Mouse (Mus musculus) bone marrow, adult 2 months (tissue): ENCODE data around the gene 2310009B15Rik.

Experiments used
- CTCF ChIP-seq: fragments of 200-500 bp; IDR thresholded peaks from 2 replicates; pipeline ENCODE4 v1.5.1; 2011; ENCODE audit warnings: low read length, control low read depth; ENCODE audit not compliant: control insufficient read depth, insufficient read depth
- POLR2A ChIP-seq: fragments of 200-500 bp; IDR thresholded peaks from 2 replicates; pipeline ENCODE4 v1.6.1; 2011; ENCODE audit warnings: low read depth, mild to moderate bottlenecking, control low read depth, low read length, borderline replicate concordance; ENCODE audit not compliant: control insufficient read depth

DNA sequence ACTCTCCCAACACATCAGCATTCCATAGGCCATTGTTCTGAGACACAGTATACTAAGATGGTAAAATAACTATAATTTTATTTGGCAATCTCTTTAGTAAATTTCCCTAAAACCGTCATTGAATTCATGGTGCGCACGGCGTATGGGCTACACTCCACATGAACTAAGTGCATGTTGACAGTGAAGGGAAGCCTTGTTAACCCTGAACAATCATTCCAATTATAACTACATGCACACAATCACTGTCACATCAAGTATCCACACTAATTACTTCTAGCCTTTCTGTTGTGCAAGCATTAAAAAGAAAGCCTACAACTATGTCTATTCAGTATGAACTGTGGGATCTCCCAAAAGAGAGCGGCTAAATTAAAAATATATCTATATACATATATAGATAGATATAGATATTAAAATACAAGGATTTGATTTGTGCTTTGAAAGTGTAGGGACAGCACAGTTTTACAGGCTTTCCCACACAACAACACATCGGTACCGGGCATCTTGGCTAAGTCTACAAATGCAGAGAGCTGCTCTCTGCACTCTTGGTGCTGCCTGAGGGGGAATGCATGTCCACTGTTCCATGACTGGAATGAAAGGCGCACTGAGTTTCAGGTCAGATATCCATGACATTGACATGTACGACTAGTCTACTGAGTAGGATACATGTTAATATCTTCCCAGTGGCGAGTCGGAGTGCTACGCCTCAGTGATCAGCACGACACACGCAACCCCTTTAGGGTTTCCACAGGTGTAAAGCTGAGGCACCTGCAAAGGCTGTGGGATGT lies 21.0 kb upstream of the 2310009B15Rik start:
- TF ChIP-seq CTCF: no peak
- no peak for TF ChIP-seq POLR2A
